15 mouse cellular contexts compared by ENCODE assay signal in genomic region chr2:33595085-33595423, GRCm38 (mm10). TPM values are rescaled to one million over a fixed set of nuclear protein-coding genes. Genes with fewer than 3 reads are reported as not detected.
DNase-seq lines count a peak whose midpoint lies in the region; ATAC-seq and TF ChIP-seq lines count a peak whose summit lies in the region.
"Had no signal": no experiment of that assay in that cellular context is flagged by ENCODE, and none has a peak within 500 bp of the region (broad histone marks: within the 10 kb centered on the region; RNA-seq: fewer than 3 reads in every experiment).

No protein-coding gene starts in this region.

- no peak for TF ChIP-seq CTCF in forebrain, postnatal 0 days (IDR thresholded peaks at IDR 0.05; ENCODE audit: low read depth)

- 8% methylated on average over 7 of the region's 7 CpGs for WGBS in forebrain, embryonic 10.5 days
- WGBS in forebrain, postnatal 0 days, result 22% methylated on average over 7 of the region's 7 CpGs
- WGBS in midbrain, embryonic 11.5 days, result 13% methylated on average over 7 of the region's 7 CpGs
- 18% methylated on average over 7 of the region's 7 CpGs for WGBS in midbrain, embryonic 15.5 days
- WGBS in intestine, embryonic 15.5 days, result 17% methylated on average over 7 of the region's 7 CpGs

- H3K4me2 ChIP-seq in forebrain, postnatal 0 days (ENCODE audit: low read depth), result no peak overlapping the region
- no peak overlapping the region for H3K4me2 ChIP-seq in midbrain, embryonic 11.5 days
- no peak overlapping the region for H3K4me2 ChIP-seq in midbrain, embryonic 15.5 days
- H3K4me2 ChIP-seq in intestine, embryonic 15.5 days (replicated peaks), result 0 out of 2 replicates have a peak overlapping the region, but pooled peaks have one; percentile 4
- H3K4me2 ChIP-seq: embryonic facial prominence, embryonic 15.5 days; heart, embryonic 15.5 days had no signal

- peak overlapping the region; percentile 9; the same call in 1 of the 2 replicates for H3K27ac ChIP-seq in forebrain, embryonic 10.5 days
- no peak overlapping the region for H3K27ac ChIP-seq in forebrain, postnatal 0 days (ENCODE audit: low read depth, low read length)
- peak overlapping the region; percentile 7; the same call in 1 of the 2 replicates for H3K27ac ChIP-seq in midbrain, embryonic 11.5 days (ENCODE audit: low read depth, low read length)
- H3K27ac ChIP-seq in midbrain, embryonic 15.5 days, result no peak overlapping the region
- H3K27ac ChIP-seq in intestine, embryonic 15.5 days, result no peak overlapping the region
- H3K27ac ChIP-seq: embryonic facial prominence, embryonic 15.5 days; heart, embryonic 15.5 days had no signal

- peaks cover 65% of the 10 kb centered on the region for H3K4me1 ChIP-seq in forebrain, embryonic 10.5 days
- H3K4me1 ChIP-seq in forebrain, postnatal 0 days (ENCODE audit: insufficient read depth), result peaks cover 11% of the 10 kb centered on the region; the same call in 1 of the 2 replicates
- peaks cover 41% of the 10 kb centered on the region for H3K4me1 ChIP-seq in midbrain, embryonic 11.5 days (ENCODE audit: control insufficient read depth, insufficient read depth, low read length)
- H3K4me1 ChIP-seq in midbrain, embryonic 15.5 days, result peaks cover 28% of the 10 kb centered on the region
- H3K4me1 ChIP-seq in intestine, embryonic 15.5 days (replicated peaks), result peaks cover 10% of the 10 kb centered on the region; the same call in 1 of the 2 replicates

- no peak for ATAC-seq in forebrain, postnatal 0 days
- no peak for ATAC-seq in midbrain, embryonic 11.5 days (ENCODE audit: low FRiP score)
- ATAC-seq in midbrain, embryonic 15.5 days (replicated peaks), result no peak
- ATAC-seq in intestine, embryonic 15.5 days, result peak; percentile 15; the same call in 1 of the 2 replicates

- H3K36me3 ChIP-seq in forebrain, embryonic 10.5 days (replicated peaks), result no peaks in the 10 kb centered on the region
- no peaks in the 10 kb centered on the region for H3K36me3 ChIP-seq in forebrain, postnatal 0 days (ENCODE audit: insufficient read depth)
- no peaks in the 10 kb centered on the region for H3K36me3 ChIP-seq in midbrain, embryonic 11.5 days (ENCODE audit: control insufficient read depth, insufficient read depth, low read length)
- no peaks in the 10 kb centered on the region for H3K36me3 ChIP-seq in midbrain, embryonic 15.5 days (replicated peaks)
- H3K36me3 ChIP-seq in intestine, embryonic 15.5 days, result no peaks in the 10 kb centered on the region
- H3K36me3 ChIP-seq: embryonic facial prominence, embryonic 15.5 days; heart, embryonic 15.5 days had no signal

- no peak overlapping the region for H3K9ac ChIP-seq in forebrain, postnatal 0 days
- no peak overlapping the region for H3K9ac ChIP-seq in midbrain, embryonic 11.5 days (ENCODE audit: low read length)
- no peak overlapping the region for H3K9ac ChIP-seq in midbrain, embryonic 15.5 days
- no peak overlapping the region for H3K9ac ChIP-seq in intestine, embryonic 15.5 days
- H3K9ac ChIP-seq: embryonic facial prominence, embryonic 15.5 days; heart, embryonic 15.5 days had no signal

- intact Hi-C loops in left cerebral cortex, postnatal 4 days (cut with DNase I), result no loop called here

- no peak for DNase-seq in forebrain, embryonic 10.5 days (ENCODE audit: extremely low spot score, low spot score)
- no peak for DNase-seq in forebrain, postnatal 0 days
- DNase-seq in midbrain, embryonic 11.5 days (ENCODE audit: low spot score, missing footprints), result no peak
- DNase-seq in retina, postnatal 1 day, result peak; percentile 83
- no peak for DNase-seq in left cerebral cortex, postnatal 4 days
- DNase-seq in adrenal gland, postnatal 14 days, result no peak
- DNase-seq: adrenal gland, adult 8-10 months; cerebellum, adult 11-12 months; kidney, adult 8-10 months; lung, postnatal 10 days had no signal

- no peak overlapping the region for H3K4me3 ChIP-seq in forebrain, embryonic 10.5 days
- no peak overlapping the region for H3K4me3 ChIP-seq in forebrain, postnatal 0 days (ENCODE audit: low read depth, low read length)
- H3K4me3 ChIP-seq in midbrain, embryonic 11.5 days (ENCODE audit: low read depth, low read length), result no peak overlapping the region
- H3K4me3 ChIP-seq in midbrain, embryonic 15.5 days, result no peak overlapping the region
- no peak overlapping the region for H3K4me3 ChIP-seq in intestine, embryonic 15.5 days (replicated peaks)
- H3K4me3 ChIP-seq: embryonic facial prominence, embryonic 15.5 days; heart, embryonic 15.5 days had no signal

- no peaks in the 10 kb centered on the region for H3K9me3 ChIP-seq in forebrain, embryonic 10.5 days
- H3K9me3 ChIP-seq in forebrain, postnatal 0 days (ENCODE audit: low read length), result no peaks in the 10 kb centered on the region
- no peaks in the 10 kb centered on the region for H3K9me3 ChIP-seq in midbrain, embryonic 11.5 days (ENCODE audit: control insufficient read depth, low read length)
- H3K9me3 ChIP-seq in midbrain, embryonic 15.5 days, result no peaks in the 10 kb centered on the region
- no peaks in the 10 kb centered on the region for H3K9me3 ChIP-seq in intestine, embryonic 15.5 days
- H3K9me3 ChIP-seq: embryonic facial prominence, embryonic 15.5 days; heart, embryonic 15.5 days had no signal

- peaks cover 97% of the 10 kb centered on the region for H3K27me3 ChIP-seq in forebrain, embryonic 10.5 days (ENCODE audit: poor library complexity, severe bottlenecking)
- H3K27me3 ChIP-seq in forebrain, postnatal 0 days (ENCODE audit: insufficient read depth, low read length), result no peaks in the 10 kb centered on the region
- peaks cover 69% of the 10 kb centered on the region for H3K27me3 ChIP-seq in midbrain, embryonic 11.5 days (ENCODE audit: control insufficient read depth, insufficient read depth, low read length)
- peaks cover 8% of the 10 kb centered on the region for H3K27me3 ChIP-seq in midbrain, embryonic 15.5 days (replicated peaks)
- H3K27me3 ChIP-seq in intestine, embryonic 15.5 days (replicated peaks), result peaks cover 4% of the 10 kb centered on the region; the same call in 1 of the 2 replicates
- H3K27me3 ChIP-seq: embryonic facial prominence, embryonic 15.5 days had no signal

RNA-seq across cellular contexts. Expression of gene Lmx1b, which starts 45.3 kb away (rescaled TPM):
- polyA plus RNA-seq in forebrain, embryonic 10.5 days (2016; fragmentation: Nextera tagmentation; extraction: Ambion mirVana), result 1.3 and 1.5 TPM in 2 replicates
- 0.54 and 2.0 TPM in 2 replicates for total RNA-seq in forebrain, postnatal 0 days (2014; rRNA removed)
- polyA plus RNA-seq in forebrain, postnatal 0 days (2015; fragmentation: Nextera tagmentation; extraction: Ambion mirVana), result 0.05 and 0.24 TPM in 2 replicates
- 2.0 and 2.2 TPM in 2 replicates for polyA plus RNA-seq in midbrain, embryonic 11.5 days (2014; fragmentation: Nextera tagmentation; extraction: Ambion mirVana)
- polyA plus RNA-seq in midbrain, embryonic 15.5 days (2015; fragmentation: Nextera tagmentation; extraction: Ambion mirVana), result 1.5 and 1.7 TPM in 2 replicates
- polyA plus RNA-seq in intestine, embryonic 15.5 days (2015; fragmentation: Nextera tagmentation; extraction: Ambion mirVana), result 0.05 TPM in 1 of 2 replicates, not detected in the other
- total RNA-seq in left cerebral cortex, postnatal 4 days (2021), result under 1 TPM; 0.24 to 0.26 TPM
- not detected in 2 replicates for total RNA-seq in adrenal gland, postnatal 14 days (2021)
- polyA plus RNA-seq: heart, embryonic 15.5 days; thymus, postnatal 0 days had no signal

Comparison
In these comparisons a context has a peak if more than half of its experiments do, and no peak if none do; other contexts are left out.
1. H3K27ac ChIP-seq: peak in forebrain, embryonic 10.5 days (single experiment) and midbrain, embryonic 11.5 days (single experiment); none in forebrain, postnatal 0 days (single experiment), midbrain, embryonic 15.5 days (single experiment) and intestine, embryonic 15.5 days (single experiment).